Mouse (Mus musculus): ENCODE results near the gene Cytip.
"Not testable (repeated sequence)": the region's sequence is repeated elsewhere in the genome, so short reads cannot be mapped to it uniquely, and the experiment has no call there.

The Cytip gene

GRCm38 (mm10) chr2:58107887-58108286 is 87.4 kb downstream of the Cytip start:
- not testable (repeated sequence) for DNase-seq (ENCODE audit: extremely low spot score)

- no peak for DNase-seq (ENCODE audit: extremely low spot score)
Measured at GRCm38 (mm10) chr2:58107046-58107445, 88.3 kb downstream of the Cytip start.

GRCm38 (mm10) chr2:58094818-58095217 is 100.5 kb downstream of the Cytip start:
- no peak for DNase-seq (ENCODE audit: extremely low spot score)

GRCm38 (mm10) chr2:58086420-58086819 is 108.9 kb downstream of the Cytip start:
- DNase-seq (ENCODE audit: extremely low spot score), result no peak

GRCm38 (mm10) chr2:58079849-58080248 is 115.5 kb downstream of the Cytip start:
- DNase-seq (ENCODE audit: extremely low spot score), result no peak

Measured in embryo, embryonic 9.5 days (tissue).